Mouse (Mus musculus) MEL-GATA-1-ER (cell line): ENCODE measurements at regions not wholly inside any gene's neighbourhood (a gene's known extent, or its start where the extent isn't known, plus 50 kb on each side); places are given as distances from the start of the nearest gene placed in this dataset.
A peak's percentile ranks its signal among the peaks of the same experiment; 100 is the strongest.

Experiments used
- DNase-seq: peaks from one replicate; pipeline ENCODE4 v3.0.0-alpha.2; 2012; ENCODE audit warnings: low read depth; ENCODE audit errors: extremely low read depth

GRCm38 (mm10) chr5:33548800-33549199 lies 80.6 kb downstream of the Fam53a start:
- no peak for DNase-seq

- peak; percentile 39 for DNase-seq
Observed at GRCm38 (mm10) chr5:33543372-33543771, 86.1 kb downstream of the Fam53a start.

GRCm38 (mm10) chr5:33542643-33543042 lies 86.8 kb downstream of the Fam53a start:
- DNase-seq = no peak

- no peak for DNase-seq
Observed at GRCm38 (mm10) chr5:33542000-33542554, 87.4 kb downstream of the Fam53a start.

- DNase-seq = no peak
Observed at GRCm38 (mm10) chr5:33540259-33540658, 89.2 kb downstream of the Fam53a start.

- DNase-seq = no peak
Observed at GRCm38 (mm10) chr5:33537429-33537828, 92.0 kb downstream of the Fam53a start.

- no peak for DNase-seq
Observed at GRCm38 (mm10) chr5:33537017-33537416, 92.4 kb downstream of the Fam53a start.

GRCm38 (mm10) chr5:33536261-33536660 lies 93.2 kb downstream of the Fam53a start:
- no peak for DNase-seq

GRCm38 (mm10) chr5:33535145-33536010 lies 94.1 kb downstream of the Fam53a start:
- DNase-seq = no peak

GRCm38 (mm10) chr5:33534345-33534744 lies 95.1 kb downstream of the Fam53a start:
- no peak for DNase-seq

GRCm38 (mm10) chr5:33533185-33533584 lies 96.2 kb downstream of the Fam53a start:
- DNase-seq = no peak

- no peak for DNase-seq
Observed at GRCm38 (mm10) chr5:33531263-33531662, 97.5 kb upstream of the Nkx1-1 start.

- no peak for DNase-seq
Observed at GRCm38 (mm10) chr5:33529771-33530170, 96.0 kb upstream of the Nkx1-1 start.

- DNase-seq = no peak
Observed at GRCm38 (mm10) chr5:33528971-33529670, 95.3 kb upstream of the Nkx1-1 start.

GRCm38 (mm10) chr5:33527750-33528149 lies 94.0 kb upstream of the Nkx1-1 start:
- DNase-seq = no peak

GRCm38 (mm10) chr5:33527316-33527715 lies 93.5 kb upstream of the Nkx1-1 start:
- DNase-seq = no peak

- no peak for DNase-seq
Observed at GRCm38 (mm10) chr5:33521951-33522742, 88.4 kb upstream of the Nkx1-1 start.

GRCm38 (mm10) chr5:33520856-33521255 lies 87.1 kb upstream of the Nkx1-1 start:
- DNase-seq = no peak

- DNase-seq = no peak
Observed at GRCm38 (mm10) chr5:33519394-33519793, 85.6 kb upstream of the Nkx1-1 start.

- DNase-seq = no peak
Observed at GRCm38 (mm10) chr5:33518860-33519259, 85.1 kb upstream of the Nkx1-1 start.

GRCm38 (mm10) chr5:33517625-33518024 lies 83.8 kb upstream of the Nkx1-1 start:
- DNase-seq = no peak
